Mouse (Mus musculus): ENCODE measurements at regions not wholly inside any gene's neighbourhood (a gene's known extent, or its start where the extent isn't known, plus 50 kb on each side); places are given as distances from the start of the nearest gene placed in this dataset.
A peak's percentile ranks its signal among the peaks of the same experiment; 100 is the strongest.

GRCm38 (mm10) chr12:95850144-95850803 is 158.2 kb downstream of the Flrt2 start:
- DNase-seq (ENCODE audit: low read depth, low spot score) = peak; percentile 2

GRCm38 (mm10) chr12:95877661-95878060 is 185.6 kb downstream of the Flrt2 start:
- no peak for DNase-seq (ENCODE audit: low read depth, low spot score)
